Mouse (Mus musculus) heart, adult 9 months (tissue): ENCODE data around the gene Fubp3.

Experiments used
- DNase-seq, 2 experiments: peaks; one replicate each; pipeline ENCODE4 v3.0.0; 2022; ENCODE audit warnings: low spot score in 2 of 2

Gene Fubp3

GRCm38 (mm10) chr2:31619208-31619607 lies 46.8 kb downstream of the Fubp3 start:
- no peak for DNase-seq

GRCm38 (mm10) chr2:31633531-31633930 lies 61.1 kb downstream of the Fubp3 start:
- DNase-seq, result no peak

GRCm38 (mm10) chr2:31635281-31636137 lies 63.1 kb downstream of the Fubp3 start:
- DNase-seq, result no peak

- no peak for DNase-seq
These were observed 63.8 kb downstream of the Fubp3 start for GRCm38 (mm10) chr2:31636138-31636741.

- DNase-seq, result no peak
These were observed 64.3 kb downstream of the Fubp3 start for GRCm38 (mm10) chr2:31636742-31637141.

GRCm38 (mm10) chr2:31637311-31637710 lies 64.9 kb downstream of the Fubp3 start:
- DNase-seq, result no peak

GRCm38 (mm10) chr2:31637807-31638206 lies 65.4 kb downstream of the Fubp3 start:
- DNase-seq, result no peak

GRCm38 (mm10) chr2:31638581-31639465 lies 66.4 kb downstream of the Fubp3 start:
- DNase-seq, result no peak

- no peak for DNase-seq
These were observed 67.0 kb downstream of the Fubp3 start for GRCm38 (mm10) chr2:31639466-31639760.

- no peak for DNase-seq
These were observed 67.6 kb downstream of the Fubp3 start, which contains the start of gene Prdm12 for GRCm38 (mm10) chr2:31639901-31640608. Gene Prdm12, plus strand, starts transcription at chr2:31640037.

- DNase-seq, result no peak
These were observed 68.4 kb downstream of the Fubp3 start for GRCm38 (mm10) chr2:31640609-31641507.

GRCm38 (mm10) chr2:31641508-31641830 lies 69.0 kb downstream of the Fubp3 start:
- no peak for DNase-seq

GRCm38 (mm10) chr2:31641929-31642328 lies 69.5 kb downstream of the Fubp3 start:
- DNase-seq, result no peak

GRCm38 (mm10) chr2:31653971-31654853 lies 81.8 kb downstream of the Fubp3 start:
- DNase-seq, result no peak

GRCm38 (mm10) chr2:31654854-31655559 lies 82.6 kb downstream of the Fubp3 start:
- DNase-seq, result peak in 1 of 2 experiments; percentile 21

GRCm38 (mm10) chr2:31656374-31656773 lies 83.9 kb downstream of the Fubp3 start:
- no peak for DNase-seq

GRCm38 (mm10) chr2:31662939-31663803 lies 90.7 kb downstream of the Fubp3 start:
- no peak for DNase-seq

- DNase-seq, result no peak
These were observed 91.3 kb downstream of the Fubp3 start for GRCm38 (mm10) chr2:31663804-31664180.
